Mouse (Mus musculus) erythroblast, embryonic 14.5 days (primary cell): Measurements from ENCODE around the gene Elf2. TPM values are rescaled to one million over a fixed set of nuclear protein-coding genes. Genes with fewer than 3 reads are reported as not detected.
"Not testable (repeated sequence)": the region's sequence is repeated elsewhere in the genome, so short reads cannot be mapped to it uniquely, and the experiment has no call there.

Experiments used
- H3K27me3 ChIP-seq: 2 replicates; pipeline ENCODE4 v1.6.1; 2012; ENCODE audit warnings: inconsistent platforms; ENCODE audit not compliant: control insufficient read depth
- H3K36me3 ChIP-seq: 2 replicates; pipeline ENCODE4 v1.6.1; 2012; ENCODE audit warnings: mild to moderate bottlenecking, inconsistent platforms; ENCODE audit not compliant: control insufficient read depth
- H3K4me1 ChIP-seq: 2 replicates; pipeline ENCODE4 v1.6.1; 2012; ENCODE audit warnings: inconsistent platforms; ENCODE audit not compliant: control insufficient read depth
- H3K4me3 ChIP-seq: replicated peaks from 2 replicates; pipeline ENCODE3; 2012; ENCODE audit warnings: moderate library complexity, mild to moderate bottlenecking, inconsistent platforms
- H3K9me3 ChIP-seq: 2 replicates; pipeline ENCODE4 v1.6.1; 2012; ENCODE audit warnings: low read length, inconsistent platforms, mixed read lengths; ENCODE audit not compliant: control insufficient read depth
- GATA1 ChIP-seq: IDR thresholded peaks from 2 replicates; pipeline ENCODE4 v1.6.1; 2012; ENCODE audit warnings: low read length, inconsistent platforms, mixed read lengths
- TAL1 ChIP-seq: IDR thresholded peaks from 3 replicates; pipeline ENCODE4 v1.6.1; 2012; ENCODE audit warnings: low read length, inconsistent platforms, mixed read lengths
- polyA plus RNA-seq: library from polyadenylated mRNA; stranded (reverse); fragments of >175 nt; gene quantifications from 2 replicates; pipeline ENCODE4 v1.2.3, GENCODE M21; 2012

Gene Elf2
- polyA plus RNA-seq, 1 experiment = 1.4 TPM

GRCm38 (mm10) chr3:51364703-51365516 is 24.4 kb upstream of the Elf2 start:
- Histone ChIP-seq H3K36me3 (no peaks in the 10 kb centered on the region), H3K4me1 (peaks cover 74% of the 10 kb centered on the region), H3K27me3 (no peaks in the 10 kb centered on the region), H3K9me3 (peaks cover 3% of the 10 kb centered on the region; the same call in 1 of the 2 replicates), H3K4me3 (peak overlapping the region; percentile 63)
- TF ChIP-seq GATA1 (peak; percentile 54; the same call in 1 of the 2 replicates), TAL1 (no peak)

GRCm38 (mm10) chr3:51361066-51361465 is 20.6 kb upstream of the Elf2 start:
- Histone ChIP-seq H3K27me3 (no peaks in the 10 kb centered on the region), H3K9me3 (peaks cover 3% of the 10 kb centered on the region; the same call in 1 of the 2 replicates), H3K4me3 (no peak overlapping the region), H3K4me1 (peaks cover 78% of the 10 kb centered on the region), H3K36me3 (no peaks in the 10 kb centered on the region)
- no peak for TF ChIP-seq TAL1
- no peak for TF ChIP-seq GATA1

DNA sequence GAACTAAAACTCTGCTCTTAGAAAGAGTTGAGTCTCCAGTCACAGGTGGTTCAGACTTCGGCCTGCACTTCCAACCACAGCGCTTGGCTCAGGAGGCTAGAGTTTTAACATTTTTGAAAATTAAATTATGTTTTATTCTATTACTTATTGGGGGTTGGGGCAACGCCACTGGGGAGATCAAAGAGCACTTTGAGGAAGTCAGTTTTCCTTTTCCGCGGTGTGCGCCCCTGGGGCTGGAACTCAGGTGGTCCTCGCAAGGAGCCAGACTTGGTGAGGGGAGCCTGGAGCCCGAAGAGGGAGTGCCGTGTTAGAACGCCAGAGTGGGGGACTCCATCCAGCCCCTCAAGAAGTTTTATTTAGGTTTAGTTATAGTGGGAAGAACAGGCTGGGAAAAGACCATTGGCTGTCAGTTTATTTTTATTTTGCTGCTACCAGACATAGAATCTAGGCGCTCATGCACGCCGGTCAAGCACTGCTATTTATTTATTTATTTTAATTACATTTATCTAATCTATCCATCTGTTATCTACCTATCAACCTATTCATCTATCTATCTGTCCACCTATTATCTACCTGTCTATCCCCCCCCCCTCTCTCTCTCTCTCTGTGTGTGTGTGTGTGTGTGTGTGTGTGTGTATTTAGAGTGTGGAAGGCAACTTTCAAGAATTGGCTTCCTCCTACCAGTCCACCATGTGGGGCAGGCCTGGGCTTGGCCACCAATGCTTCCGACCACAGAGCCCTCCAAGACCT is 19.3 kb upstream of the Elf2 start:
- H3K4me3 ChIP-seq = peak overlapping the region; percentile 75
- no peaks in the 10 kb centered on the region for H3K27me3 ChIP-seq
- peaks cover 68% of the 10 kb centered on the region for H3K4me1 ChIP-seq
- peaks cover 3% of the 10 kb centered on the region; the same call in 1 of the 2 replicates for H3K9me3 ChIP-seq
- no peak for TF ChIP-seq GATA1
- TF ChIP-seq TAL1 = no peak
- H3K36me3 ChIP-seq = no peaks in the 10 kb centered on the region

- H3K4me3 ChIP-seq = peak overlapping the region; percentile 75
- H3K4me1 ChIP-seq = peaks cover 60% of the 10 kb centered on the region
- peaks cover 3% of the 10 kb centered on the region; the same call in 1 of the 2 replicates for H3K9me3 ChIP-seq
- no peak for TF ChIP-seq GATA1
- no peak for TF ChIP-seq TAL1
- no peaks in the 10 kb centered on the region for H3K27me3 ChIP-seq
- no peaks in the 10 kb centered on the region for H3K36me3 ChIP-seq
Observed at GRCm38 (mm10) chr3:51358660-51359557, 18.4 kb upstream of the Elf2 start.

DNA sequence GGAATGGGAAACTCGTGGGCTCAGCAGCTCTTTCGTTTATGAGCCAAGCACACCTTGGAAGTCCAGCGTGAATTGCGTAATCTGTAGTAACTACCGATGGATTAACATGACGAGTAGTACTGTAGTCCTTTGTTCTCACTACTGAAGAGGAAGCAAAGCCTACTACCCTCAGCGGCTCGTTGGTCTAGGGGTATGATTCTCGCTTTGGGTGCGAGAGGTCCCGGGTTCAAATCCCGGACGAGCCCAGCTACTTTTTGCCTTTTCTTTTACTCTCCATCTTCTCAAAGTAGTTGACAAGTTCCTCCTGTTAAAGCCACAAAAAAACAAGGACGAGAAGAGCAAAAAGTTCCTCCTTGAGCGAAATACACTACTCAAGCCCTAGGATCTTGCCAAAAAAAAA is 17.7 kb upstream of the Elf2 start:
- Histone ChIP-seq H3K9me3 (peaks cover 3% of the 10 kb centered on the region; the same call in 1 of the 2 replicates), H3K4me1 (peaks cover 61% of the 10 kb centered on the region), H3K4me3 (peak overlapping the region; percentile 75), H3K36me3 (no peaks in the 10 kb centered on the region), H3K27me3 (no peaks in the 10 kb centered on the region)
- TF ChIP-seq TAL1 (no peak), GATA1 (no peak)

DNA sequence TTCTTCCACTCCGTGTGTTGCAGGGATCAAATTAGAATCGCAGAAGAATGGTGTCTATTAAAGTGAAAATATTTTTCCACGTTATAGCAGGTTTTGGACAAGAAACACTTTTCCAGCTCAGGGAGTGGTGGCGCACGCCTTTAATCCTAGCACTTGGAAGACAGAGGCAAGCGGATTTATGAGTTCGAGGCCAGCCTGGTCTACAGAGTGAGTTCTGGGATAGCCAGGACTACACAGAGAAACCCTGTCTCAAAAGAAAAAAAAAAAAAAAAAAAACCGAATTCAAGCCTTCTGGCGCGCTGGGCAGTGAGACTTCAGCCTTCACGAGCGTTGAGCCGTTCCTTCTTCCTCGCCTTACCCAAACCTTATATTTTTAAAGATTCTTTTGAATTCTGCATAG is 17.2 kb upstream of the Elf2 start:
- Histone ChIP-seq H3K27me3 (no peaks in the 10 kb centered on the region), H3K4me1 (peaks cover 64% of the 10 kb centered on the region), H3K36me3 (no peaks in the 10 kb centered on the region), H3K9me3 (peaks cover 3% of the 10 kb centered on the region; the same call in 1 of the 2 replicates), H3K4me3 (peak overlapping the region; percentile 75)
- TF ChIP-seq GATA1 (no peak), TAL1 (no peak)

DNA sequence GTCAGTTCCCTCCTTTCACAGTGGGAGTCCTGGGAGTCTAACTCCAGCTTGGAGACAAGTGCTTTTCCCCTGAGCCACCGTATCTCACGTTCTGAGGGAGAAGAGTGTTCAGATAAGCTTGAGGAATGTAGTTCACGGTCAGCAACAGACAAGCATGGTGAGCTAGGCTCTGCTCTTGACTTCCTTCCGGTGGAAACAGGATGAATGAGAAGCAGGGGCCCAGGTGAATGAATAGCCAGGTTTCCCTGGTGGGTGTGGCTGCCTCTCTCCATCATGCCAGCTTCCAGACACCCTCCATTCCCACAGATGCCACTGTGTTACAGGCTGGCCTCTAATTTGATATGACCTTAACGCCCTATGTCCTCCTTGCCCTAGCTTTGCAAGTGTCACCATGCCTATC is 16.6 kb upstream of the Elf2 start:
- H3K4me3 ChIP-seq = peak overlapping the region; percentile 20
- no peaks in the 10 kb centered on the region for H3K27me3 ChIP-seq
- no peaks in the 10 kb centered on the region for H3K36me3 ChIP-seq
- TF ChIP-seq GATA1 (no peak), TAL1 (no peak)
- H3K4me1 ChIP-seq = peaks cover 63% of the 10 kb centered on the region
- H3K9me3 ChIP-seq = peaks cover 3% of the 10 kb centered on the region; the same call in 1 of the 2 replicates

DNA sequence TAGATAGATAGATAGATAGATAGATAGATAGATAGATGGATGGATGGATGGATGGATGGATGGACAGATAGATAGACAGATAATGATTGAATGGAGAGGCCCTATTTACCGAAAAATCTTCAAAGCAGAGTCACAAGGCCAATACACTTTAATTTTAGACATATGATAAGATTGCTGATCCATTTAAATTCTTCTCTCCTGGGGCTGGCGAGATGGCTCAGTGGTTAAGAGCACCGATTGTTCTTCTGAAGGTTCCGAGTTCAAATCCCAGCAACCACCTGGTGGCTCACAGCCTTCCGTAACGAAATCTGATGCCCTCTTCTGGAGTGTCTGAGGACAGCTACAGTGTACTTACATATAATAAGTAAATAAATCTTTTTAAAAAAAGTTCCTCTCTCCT is 14.5 kb upstream of the Elf2 start:
- not testable (repeated sequence) for H3K9me3 ChIP-seq, H3K4me3 ChIP-seq, H3K36me3 ChIP-seq, H3K27me3 ChIP-seq
- H3K4me1 ChIP-seq = peaks cover 52% of the 10 kb centered on the region

- Histone ChIP-seq H3K27me3 (no peaks in the 10 kb centered on the region), H3K4me1 (peaks cover 49% of the 10 kb centered on the region), H3K9me3 (no peaks in the 10 kb centered on the region), H3K36me3 (no peaks in the 10 kb centered on the region), H3K4me3 (no peak overlapping the region)
- TF ChIP-seq GATA1 (no peak), TAL1 (no peak)
Observed at GRCm38 (mm10) chr3:51354034-51354427, 13.6 kb upstream of the Elf2 start.
